Mouse (Mus musculus) heart, postnatal 0 days (tissue): ENCODE results near the gene Plpp4.

Experiments used
- CTCF ChIP-seq: IDR thresholded peaks from 2 replicates; pipeline ENCODE4 v1.5.1; 2016; ENCODE audit warnings: antibody characterized with exemption, control low read depth, low read depth
- EP300 ChIP-seq: IDR thresholded peaks from 2 replicates; pipeline ENCODE4 v1.6.1; 2016; ENCODE audit warnings: antibody characterized with exemption, low read depth

GRCm38 (mm10) chr7:129412695-129413094, 155.9 kb downstream of the Plpp4 start:
- TF ChIP-seq CTCF (no peak), EP300 (no peak)
